Mouse (Mus musculus) forebrain, embryonic 12.5 days (tissue): ENCODE measurements around the gene Celf2. TPM values are rescaled to one million over a fixed set of nuclear protein-coding genes. Genes with fewer than 3 reads are reported as not detected.

Source experiments
- ATAC-seq: fragments of 200-750 bp; cut with Nextera tagmentation; 2 replicates; pipeline ENCODE4 v1.8.0; 2017; ENCODE audit warnings: moderate TSS enrichment; ENCODE audit not compliant: low FRiP score
- H3K27ac ChIP-seq: fragments of 300-500 bp; sonication (generic); 2 replicates; pipeline ENCODE4 v1.5.1; 2016; ENCODE audit warnings: mild to moderate bottlenecking
- H3K27me3 ChIP-seq: fragments of 300-500 bp; sonication (generic); 2 replicates; pipeline ENCODE4 v1.6.1; 2016; ENCODE audit warnings: mild to moderate bottlenecking
- H3K36me3 ChIP-seq: fragments of 300-500 bp; sonication (generic); replicated peaks from 2 replicates; pipeline ENCODE4 v1.6.1; 2016; ENCODE audit warnings: mild to moderate bottlenecking
- H3K4me1 ChIP-seq: fragments of 300-500 bp; sonication (generic); 2 replicates; pipeline ENCODE4 v1.6.1; 2016
- H3K4me2 ChIP-seq: fragments of 300-500 bp; sonication (generic); 2 replicates; pipeline ENCODE4 v1.6.1; 2016; ENCODE audit warnings: mild to moderate bottlenecking, moderate library complexity
- H3K4me3 ChIP-seq: fragments of 300-500 bp; sonication (generic); replicated peaks from 2 replicates; pipeline ENCODE4 v1.5.1; 2016; ENCODE audit warnings: mild to moderate bottlenecking
- H3K9ac ChIP-seq: fragments of 300-500 bp; sonication (generic); 2 replicates; pipeline ENCODE4 v1.6.1; 2016; ENCODE audit warnings: mild to moderate bottlenecking
- H3K9me3 ChIP-seq: fragments of 300-500 bp; sonication (generic); 2 replicates; pipeline ENCODE4 v1.6.1; 2016
- WGBS: fragments of 180-500 bp; shearing (Covaris S2); methylation state at CpG from one replicate; pipeline ENCODE4 v1.1.7; 2016; 5-methylcytosine and 5-hydroxymethylcytosine counted together
- polyA plus RNA-seq: library from polyadenylated mRNA; unstranded; fragments of >200 nt; fragmentation: Nextera tagmentation; extraction: Ambion mirVana; gene quantifications from 2 replicates; pipeline ENCODE4 v1.2.1, GENCODE M21; 2016

The Celf2 gene
- polyA plus RNA-seq, 1 experiment from 2014 or later = 167 TPM

GRCm38 (mm10) chr2:6896896-6897295, 612.5 kb downstream of the Celf2 start:
- WGBS = 93% methylated on average over 1 of the region's 1 CpGs
- Histone ChIP-seq H3K4me1 (no peaks in the 10 kb centered on the region), H3K36me3 (no peaks in the 10 kb centered on the region), H3K9me3 (no peaks in the 10 kb centered on the region), H3K27me3 (no peaks in the 10 kb centered on the region), H3K4me3 (no peak overlapping the region), H3K27ac (no peak overlapping the region), H3K4me2 (no peak overlapping the region), H3K9ac (no peak overlapping the region)
- no peak for ATAC-seq

DNA sequence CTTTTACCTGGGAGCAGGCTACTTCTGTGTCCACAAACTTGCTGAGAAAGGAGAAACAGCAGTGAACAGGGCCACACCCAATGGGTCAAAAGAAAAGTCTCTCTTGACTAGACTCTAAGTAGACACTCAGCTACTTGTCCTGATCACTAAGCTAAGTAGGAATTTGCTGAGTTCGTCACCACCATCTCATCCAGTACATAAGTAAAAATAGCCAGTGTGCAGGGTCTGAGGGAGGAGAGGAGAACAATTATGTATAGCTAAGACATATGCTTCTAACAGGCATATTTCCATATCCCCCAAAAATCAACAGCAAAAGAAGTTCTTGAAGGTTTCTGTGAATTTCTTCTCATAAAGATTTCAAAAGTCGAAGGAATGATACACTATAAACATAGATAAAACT, 615.8 kb downstream of the Celf2 start:
- WGBS = 92% methylated on average over 2 of the region's 2 CpGs
- 0 out of 2 replicates have a peak, but pooled peaks cover 3% of the 10 kb centered on the region for H3K4me1 ChIP-seq
- no peak overlapping the region for H3K9ac ChIP-seq
- H3K36me3 ChIP-seq = no peaks in the 10 kb centered on the region
- no peaks in the 10 kb centered on the region for H3K27me3 ChIP-seq
- H3K9me3 ChIP-seq = no peaks in the 10 kb centered on the region
- no peak for ATAC-seq
- H3K4me2 ChIP-seq = no peak overlapping the region
- no peak overlapping the region for H3K4me3 ChIP-seq
- no peak overlapping the region for H3K27ac ChIP-seq

GRCm38 (mm10) chr2:6893095-6893494, 616.3 kb downstream of the Celf2 start:
- no peaks in the 10 kb centered on the region for H3K27me3 ChIP-seq
- 0 out of 2 replicates have a peak, but pooled peaks cover 3% of the 10 kb centered on the region for H3K4me1 ChIP-seq
- 81% methylated on average over 3 of the region's 3 CpGs for WGBS
- no peak overlapping the region for H3K4me2 ChIP-seq
- no peaks in the 10 kb centered on the region for H3K36me3 ChIP-seq
- ATAC-seq = no peak
- no peak overlapping the region for H3K9ac ChIP-seq
- no peaks in the 10 kb centered on the region for H3K9me3 ChIP-seq
- H3K27ac ChIP-seq = no peak overlapping the region
- no peak overlapping the region for H3K4me3 ChIP-seq

DNA sequence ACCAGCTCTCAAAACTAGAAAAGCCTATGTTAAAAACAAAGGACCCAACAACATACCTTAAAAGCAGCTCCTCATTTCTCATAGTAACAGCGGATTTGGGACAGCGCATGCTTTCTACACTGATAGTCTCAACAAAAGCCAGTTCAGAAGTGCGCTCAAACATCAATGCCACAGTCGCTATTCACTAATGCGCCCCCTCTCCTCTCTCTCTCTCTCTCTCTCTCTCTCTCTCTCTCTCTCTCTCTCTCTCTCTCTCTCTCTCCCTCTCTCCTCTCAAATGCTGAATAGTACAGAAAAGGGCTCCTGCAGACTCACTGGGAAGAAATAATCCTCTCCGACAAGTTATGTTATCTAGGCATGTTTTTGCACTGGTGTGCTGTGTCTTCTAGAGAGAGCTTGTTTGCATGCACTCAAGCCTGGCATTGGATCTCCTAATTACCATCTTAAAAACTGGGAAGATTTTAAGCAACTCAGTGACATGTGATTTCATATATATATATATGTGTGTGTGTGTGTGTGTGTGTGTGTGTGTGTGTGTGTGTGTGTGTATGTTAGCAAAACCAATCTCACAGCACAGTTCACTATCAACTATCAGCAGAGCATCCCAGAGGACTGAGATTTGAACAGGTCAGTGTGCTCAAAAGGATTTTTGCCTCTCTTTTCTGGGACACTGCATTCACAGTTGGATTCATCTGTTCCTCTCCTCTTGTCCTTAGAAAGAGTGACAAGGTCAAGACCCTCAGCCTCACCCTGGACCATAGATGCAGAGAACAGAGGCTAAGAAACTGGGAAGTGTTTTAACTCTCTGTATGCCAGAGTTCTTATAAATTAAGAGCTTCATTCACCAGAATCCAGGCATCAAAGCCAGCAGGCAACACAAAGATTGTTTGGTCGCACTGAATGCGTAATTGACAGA, 624.3 kb downstream of the Celf2 start:
- Histone ChIP-seq H3K4me2 (peak overlapping the region; percentile 61), H3K9me3 (no peaks in the 10 kb centered on the region), H3K9ac (peak overlapping the region; percentile 74), H3K4me1 (peaks cover 39% of the 10 kb centered on the region), H3K4me3 (peak overlapping the region; percentile 54), H3K27ac (peak overlapping the region; percentile 95), H3K36me3 (no peaks in the 10 kb centered on the region), H3K27me3 (no peaks in the 10 kb centered on the region)
- ATAC-seq = peak; percentile 73
- 7% methylated on average over 8 of the region's 8 CpGs for whole genome bisulfite sequencing

DNA sequence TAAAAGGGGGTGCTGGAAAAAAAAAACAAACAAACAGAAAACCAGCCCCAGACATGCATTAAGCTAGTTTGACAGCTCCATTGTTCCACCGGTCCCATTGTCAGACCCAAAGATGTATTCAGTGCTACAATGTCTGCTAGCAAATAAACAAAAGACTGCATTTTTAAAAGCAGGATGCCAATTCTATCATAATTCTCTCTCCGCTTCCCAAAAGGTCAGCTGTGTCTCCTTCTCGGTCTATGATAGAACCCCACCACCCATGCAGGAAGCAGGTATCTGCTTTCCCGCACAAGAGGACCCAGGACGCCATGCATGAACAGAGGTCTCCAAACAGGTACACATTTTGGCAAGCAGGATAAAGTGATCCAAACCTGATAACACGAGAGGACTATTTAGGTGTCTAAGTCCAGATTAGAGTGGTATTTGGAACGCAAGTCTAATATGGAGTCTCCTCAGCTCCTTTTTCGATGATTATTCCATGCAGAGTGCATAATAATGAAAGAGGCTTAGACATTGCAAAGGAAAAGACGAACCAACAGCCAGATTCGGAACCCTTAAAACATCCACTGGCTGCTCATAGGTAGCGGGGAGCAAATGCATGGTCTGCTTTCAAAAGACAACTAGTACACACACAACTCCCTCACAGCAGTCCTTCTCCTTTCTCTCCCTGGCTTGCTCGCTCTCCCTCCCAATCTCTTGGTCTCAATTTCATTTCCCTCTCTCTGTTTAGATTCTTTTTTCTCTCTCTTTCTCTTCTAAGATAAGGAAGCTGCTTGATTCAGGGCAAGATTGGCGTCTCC, 625.2 kb downstream of the Celf2 start:
- Histone ChIP-seq H3K4me3 (peak overlapping the region; percentile 54), H3K4me2 (peak overlapping the region; percentile 61), H3K27ac (peak overlapping the region; percentile 95), H3K36me3 (no peaks in the 10 kb centered on the region), H3K9me3 (no peaks in the 10 kb centered on the region), H3K27me3 (no peaks in the 10 kb centered on the region), H3K9ac (peak overlapping the region; percentile 74), H3K4me1 (peaks cover 38% of the 10 kb centered on the region)
- ATAC-seq = no peak; the same call in 1 of the 2 replicates
- 13% methylated on average over 13 of the region's 13 CpGs for WGBS

- no peaks in the 10 kb centered on the region; the same call in 1 of the 2 replicates for H3K36me3 ChIP-seq
- 41% methylated on average over 6 of the region's 6 CpGs for WGBS
- no peaks in the 10 kb centered on the region for H3K9me3 ChIP-seq
- peak overlapping the region; percentile 48 for H3K4me2 ChIP-seq
- peak overlapping the region; percentile 40 for H3K9ac ChIP-seq
- H3K27me3 ChIP-seq = no peaks in the 10 kb centered on the region
- H3K4me1 ChIP-seq = peaks cover 38% of the 10 kb centered on the region
- H3K27ac ChIP-seq = peak overlapping the region; percentile 68
- peak overlapping the region; percentile 30 for H3K4me3 ChIP-seq
- ATAC-seq = no peak
These were observed 627.0 kb downstream of the Celf2 start for GRCm38 (mm10) chr2:6882236-6882885.

GRCm38 (mm10) chr2:6880941-6881575, 628.3 kb downstream of the Celf2 start:
- Histone ChIP-seq H3K36me3 (no peaks in the 10 kb centered on the region; the same call in 1 of the 2 replicates), H3K9me3 (no peaks in the 10 kb centered on the region), H3K27ac (0 out of 2 replicates have a peak overlapping the region, but pooled peaks have one; percentile 1), H3K9ac (no peak overlapping the region), H3K4me3 (0 out of 2 replicates have a peak overlapping the region, but pooled peaks have one; percentile 7), H3K4me1 (peaks cover 44% of the 10 kb centered on the region), H3K4me2 (peak overlapping the region; percentile 48), H3K27me3 (no peaks in the 10 kb centered on the region)
- 63% methylated on average over 6 of the region's 6 CpGs for WGBS
- no peak for ATAC-seq

DNA sequence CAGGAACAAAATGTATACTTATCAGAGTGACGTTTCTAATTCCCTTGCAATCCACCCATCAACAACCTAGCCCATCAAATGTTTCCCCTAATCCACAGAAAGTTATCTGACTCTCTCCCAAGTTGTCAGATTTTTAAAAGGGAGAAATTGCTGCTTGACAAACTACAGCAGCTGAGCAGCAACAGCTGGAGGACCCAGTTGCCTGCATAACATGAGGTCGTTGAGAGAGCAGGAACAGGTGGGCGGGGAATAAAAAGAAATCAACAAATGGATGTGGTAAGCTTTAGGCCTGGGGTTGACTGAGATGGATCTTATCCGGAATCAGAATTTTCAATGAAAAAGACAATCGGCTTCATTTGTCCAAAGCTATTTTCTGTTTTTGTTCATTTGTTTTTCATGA, 632.3 kb downstream of the Celf2 start:
- Histone ChIP-seq H3K36me3 (no peaks in the 10 kb centered on the region; the same call in 1 of the 2 replicates), H3K4me3 (no peak overlapping the region), H3K27ac (no peak overlapping the region; the same call in 1 of the 2 replicates), H3K4me2 (no peak overlapping the region), H3K27me3 (no peaks in the 10 kb centered on the region), H3K9me3 (no peaks in the 10 kb centered on the region), H3K9ac (no peak overlapping the region), H3K4me1 (peaks cover 53% of the 10 kb centered on the region)
- WGBS = 66% methylated on average over 5 of the region's 5 CpGs
- no peak for ATAC-seq

DNA sequence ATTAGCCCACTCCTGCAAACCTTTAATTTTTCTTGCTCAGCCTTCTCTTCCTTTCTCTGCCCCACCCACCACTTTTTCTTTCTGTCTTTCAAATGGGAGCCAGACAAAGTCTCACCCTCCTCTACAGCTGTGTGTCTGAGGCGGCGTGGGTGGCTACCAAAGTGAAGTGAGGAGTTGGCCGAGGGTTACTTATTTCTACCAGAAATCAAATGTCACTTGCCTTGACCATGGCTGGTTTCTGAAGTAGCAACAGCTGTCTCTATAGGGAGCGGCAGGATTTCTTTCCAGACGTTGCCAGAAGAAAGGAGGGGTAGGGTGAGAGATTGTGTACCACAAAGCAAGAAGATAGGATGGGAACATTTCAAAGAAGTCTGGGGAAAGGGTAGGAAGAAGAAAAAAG, 632.8 kb downstream of the Celf2 start:
- Histone ChIP-seq H3K27me3 (no peaks in the 10 kb centered on the region), H3K27ac (peak overlapping the region; percentile 75), H3K4me1 (peaks cover 48% of the 10 kb centered on the region), H3K9ac (no peak overlapping the region), H3K4me3 (no peak overlapping the region), H3K36me3 (no peaks in the 10 kb centered on the region; the same call in 1 of the 2 replicates), H3K9me3 (no peaks in the 10 kb centered on the region), H3K4me2 (peak overlapping the region; percentile 22)
- no peak for ATAC-seq
- 39% methylated on average over 5 of the region's 5 CpGs for WGBS

DNA sequence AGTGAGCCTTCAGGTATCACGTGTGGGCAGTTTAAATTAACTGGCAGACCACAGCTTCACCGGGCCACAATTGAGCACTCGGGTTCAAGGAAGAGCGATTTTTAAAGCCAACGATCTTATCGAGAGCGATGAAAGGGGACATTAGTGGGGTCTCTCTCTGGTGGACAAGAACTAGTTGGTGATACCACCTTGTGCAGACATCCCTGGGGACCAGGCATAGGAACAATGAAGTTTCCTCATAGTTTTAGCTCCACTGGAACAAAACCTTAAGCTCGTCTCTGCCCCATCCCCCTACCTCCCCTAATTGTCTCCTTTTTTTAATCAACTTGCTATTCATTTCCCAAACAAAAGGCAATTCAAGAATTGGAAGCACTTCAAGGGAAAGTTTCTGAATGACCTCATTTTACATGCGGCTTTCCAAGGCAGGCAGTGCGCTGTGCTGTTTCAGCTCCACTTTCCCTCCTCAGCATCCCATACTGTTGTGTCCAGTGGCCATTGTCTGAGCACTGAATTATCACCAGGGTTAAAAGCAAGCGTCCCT, 634.2 kb downstream of the Celf2 start:
- peak; percentile 69 for ATAC-seq
- Histone ChIP-seq H3K36me3 (no peaks in the 10 kb centered on the region; the same call in 1 of the 2 replicates), H3K4me3 (peak overlapping the region; percentile 23), H3K9ac (peak overlapping the region; percentile 42), H3K9me3 (no peaks in the 10 kb centered on the region), H3K27me3 (no peaks in the 10 kb centered on the region), H3K4me1 (peaks cover 42% of the 10 kb centered on the region), H3K27ac (peak overlapping the region; percentile 85), H3K4me2 (peak overlapping the region; percentile 51)
- 3% methylated on average over 11 of the region's 11 CpGs for WGBS

GRCm38 (mm10) chr2:6874266-6874955, 635.0 kb downstream of the Celf2 start:
- peak overlapping the region; percentile 85 for H3K27ac ChIP-seq
- peak overlapping the region; percentile 51 for H3K4me2 ChIP-seq
- H3K27me3 ChIP-seq = no peaks in the 10 kb centered on the region
- 11% methylated on average over 10 of the region's 10 CpGs for WGBS
- H3K36me3 ChIP-seq = no peaks in the 10 kb centered on the region; the same call in 1 of the 2 replicates
- peaks cover 46% of the 10 kb centered on the region for H3K4me1 ChIP-seq
- peak overlapping the region; percentile 23; the same call in 1 of the 2 replicates for H3K4me3 ChIP-seq
- peak overlapping the region; percentile 42 for H3K9ac ChIP-seq
- ATAC-seq = no peak
- H3K9me3 ChIP-seq = no peaks in the 10 kb centered on the region
